Mouse (Mus musculus) spleen, adult 12 weeks (tissue): ENCODE results near the gene Thumpd3.

ENCODE experiments used
- DNase-seq: peaks from one replicate; pipeline ENCODE4 v3.0.0; 2022; ENCODE audit warnings: low spot score

Gene Thumpd3

GRCm38 (mm10) chr6:113037946-113038734 lies 7.9 kb upstream of the Thumpd3 start:
- DNase-seq, result peak; percentile 50

GRCm38 (mm10) chr6:113038735-113039058 lies 7.3 kb upstream of the Thumpd3 start:
- DNase-seq, result no peak

GRCm38 (mm10) chr6:113040319-113040718 lies 5.7 kb upstream of the Thumpd3 start:
- DNase-seq, result no peak

GRCm38 (mm10) chr6:113041215-113041990 lies 4.6 kb upstream of the Thumpd3 start:
- DNase-seq, result no peak

GRCm38 (mm10) chr6:113045575-113045974 lies 450 bp upstream of the Thumpd3 start:
- no peak for DNase-seq

GRCm38 (mm10) chr6:113047016-113047746 lies 1.2 kb downstream of the Thumpd3 start:
- peak; percentile 14 for DNase-seq

- no peak for DNase-seq
These were observed 2.3 kb downstream of the Thumpd3 start for GRCm38 (mm10) chr6:113048371-113048770.

GRCm38 (mm10) chr6:113049159-113049558 lies 3.1 kb downstream of the Thumpd3 start:
- DNase-seq, result no peak

GRCm38 (mm10) chr6:113052972-113053371 lies 6.9 kb downstream of the Thumpd3 start:
- DNase-seq, result no peak

GRCm38 (mm10) chr6:113054552-113055107 lies 8.6 kb downstream of the Thumpd3 start:
- no peak for DNase-seq

GRCm38 (mm10) chr6:113060892-113061563 lies 15.0 kb downstream of the Thumpd3 start:
- no peak for DNase-seq

GRCm38 (mm10) chr6:113062253-113062652 lies 16.2 kb downstream of the Thumpd3 start:
- DNase-seq, result no peak

GRCm38 (mm10) chr6:113063363-113063762 lies 17.3 kb downstream of the Thumpd3 start:
- DNase-seq, result no peak

GRCm38 (mm10) chr6:113065186-113065585 lies 19.2 kb downstream of the Thumpd3 start:
- DNase-seq, result no peak

GRCm38 (mm10) chr6:113069154-113069553 lies 23.1 kb downstream of the Thumpd3 start:
- no peak for DNase-seq

- DNase-seq, result no peak
These were observed 29.2 kb downstream of the Thumpd3 start for GRCm38 (mm10) chr6:113075261-113075660.

GRCm38 (mm10) chr6:113076012-113076685 lies 30.1 kb downstream of the Thumpd3 start:
- DNase-seq, result peak; percentile 87

- peak; percentile 95 for DNase-seq
These were observed 30.9 kb downstream of the Thumpd3 start, which contains the start of gene Setd5 for GRCm38 (mm10) chr6:113076686-113077516. TSS of gene Setd5 (plus strand) at chr6:113077365.

GRCm38 (mm10) chr6:113077569-113078030 lies 31.6 kb downstream of the Thumpd3 start:
- DNase-seq, result no peak
